Mouse (Mus musculus): ENCODE measurements at regions not wholly inside any gene's neighbourhood (a gene's known extent, or its start where the extent isn't known, plus 50 kb on each side); places are given as distances from the start of the nearest gene placed in this dataset.

DNA sequence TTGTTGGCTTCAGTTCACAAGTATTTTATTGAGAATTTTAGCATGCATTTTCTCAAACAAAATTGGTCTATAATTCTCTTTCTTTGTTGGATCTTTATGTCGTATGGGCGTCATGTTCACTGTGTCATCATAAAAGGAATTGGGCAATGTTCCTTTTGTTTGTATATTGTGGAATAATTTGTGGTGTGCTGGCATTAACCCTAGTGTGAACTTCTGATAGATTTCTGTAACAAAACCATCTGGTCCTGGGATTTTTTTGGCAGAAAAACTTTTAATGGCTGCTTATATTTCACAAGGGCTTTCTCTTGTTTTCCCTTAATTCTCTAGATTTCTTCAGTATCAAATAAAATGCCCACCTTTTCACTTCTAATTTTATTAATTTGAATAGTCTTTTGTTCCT is 278.7 kb downstream of the Slitrk1 start:
- no peak for TF ChIP-seq POLR2A (IDR thresholded peaks at IDR 0.05; ENCODE audit: insufficient read length, low read depth)
- TF ChIP-seq USF1 (IDR thresholded peaks at IDR 0.05; ENCODE audit: low read depth), result no peak
- TF ChIP-seq E2F4 (IDR thresholded peaks at IDR 0.05; ENCODE audit: insufficient read depth), result no peak
- no peak for TF ChIP-seq TCF12 (IDR thresholded peaks at IDR 0.05; ENCODE audit: insufficient read depth, poor library complexity, severe bottlenecking)
- no peak for TF ChIP-seq MAX (IDR thresholded peaks at IDR 0.05; ENCODE audit: low read depth)
- no peak for TF ChIP-seq POLR2AphosphoS2 (IDR thresholded peaks at IDR 0.05; ENCODE audit: insufficient read length, low read depth)
- TF ChIP-seq MYOD1 (IDR thresholded peaks at IDR 0.05; ENCODE audit: control insufficient read depth in 1 of 3, insufficient read length in 2 of 3, low read depth in 2 of 3), result no peak
- no peak for TF ChIP-seq MYOG (IDR thresholded peaks at IDR 0.05; ENCODE audit: control insufficient read depth in 1 of 3, insufficient read depth in 1 of 3, insufficient read length in 2 of 3, low read depth in 2 of 3)

Measured in myocyte (in vitro differentiated cells).